Mouse (Mus musculus): Measurements from ENCODE around the gene Vmn1r230. TPM values are rescaled to one million over a fixed set of nuclear protein-coding genes. Genes with fewer than 3 reads are reported as not detected.

Vmn1r230 gene
- total RNA-seq (2021) = not detected
- long read RNA-seq, experiment 1 = 0 reads
- long read RNA-seq, experiment 2 = 0 reads

DNA sequence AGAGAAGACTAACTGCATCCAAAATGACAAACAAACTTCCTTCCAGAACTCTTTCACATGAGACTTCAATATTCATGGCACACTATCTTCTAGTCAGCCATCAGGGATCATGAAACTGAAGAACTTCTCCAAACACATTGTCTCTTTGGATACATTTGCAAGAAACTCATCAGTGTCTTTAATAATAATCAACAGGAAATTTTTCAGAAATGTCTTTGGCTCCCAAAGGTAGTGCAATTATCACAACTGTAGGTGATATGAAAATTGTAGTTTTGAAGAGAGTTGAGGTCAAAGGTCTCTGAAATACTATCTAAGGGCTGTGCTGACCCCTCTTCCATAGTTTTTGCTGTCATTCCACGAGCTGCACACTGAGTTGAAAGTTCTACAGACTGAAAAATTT lies at the start of gene Vmn1r230:
Vmn1r230 (plus strand) TSS at position 301 of the 400 bp plus-strand sequence.
- no peak for DNase-seq (ENCODE audit: low spot score in 2 of 2)

DNA sequence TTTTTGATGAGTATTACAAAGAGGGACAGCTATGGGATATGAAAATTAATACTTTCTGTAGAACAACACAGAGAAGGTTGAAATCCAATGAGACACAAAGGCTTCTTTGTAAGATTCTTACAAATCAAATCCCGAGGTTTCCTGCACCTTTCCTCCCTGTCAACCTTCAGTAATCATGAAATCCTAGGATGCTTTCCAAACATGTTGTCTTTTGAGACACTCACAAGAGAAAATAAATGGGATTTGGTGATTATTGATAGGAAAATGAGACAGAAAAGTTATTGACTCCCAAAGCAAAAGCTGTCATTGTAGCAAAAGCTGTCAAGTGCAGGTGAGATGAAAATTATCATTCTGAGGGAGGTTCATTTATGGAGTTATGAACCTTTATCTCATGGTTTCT lies 29.0 kb upstream of the Vmn1r230 start, which contains the start of gene Vmn1r229:
Vmn1r229 (plus strand) TSS at position 301 of the 400 bp plus-strand sequence.
- DNase-seq (ENCODE audit: low spot score in 2 of 2) = no peak

Other genes starting within 250 kb of the Vmn1r230 start
- gene Vmn2r110, start 244.0 kb upstream of the Vmn1r230 start, total RNA-seq (2021) = not detected
- gene Fpr-rs3, start 215.6 kb upstream of the Vmn1r230 start, total RNA-seq (2021) = not detected
- not detected for gene Vmn1r226, start 157.6 kb upstream of the Vmn1r230 start, total RNA-seq (2021)
- gene Vmn1r227, start 110.6 kb upstream of the Vmn1r230 start, total RNA-seq (2021) = not detected
- gene Vmn1r228, start 54.3 kb upstream of the Vmn1r230 start, total RNA-seq (2021) = not detected
- under 1 TPM; 0.05 TPM for gene Vmn1r229, start 28.9 kb upstream of the Vmn1r230 start, total RNA-seq (2021)
- gene Vmn1r231, start 64.6 kb downstream of the Vmn1r230 start, total RNA-seq (2021) = not detected
- gene Vmn1r232, start 79.3 kb downstream of the Vmn1r230 start, total RNA-seq (2021) = not detected
- 100 to 1,000 TPM; 549 to 588 TPM for gene Ppp2r1a, start 104.9 kb downstream of the Vmn1r230 start, total RNA-seq (2021)
- not detected for gene Vmn1r233, start 156.0 kb downstream of the Vmn1r230 start, total RNA-seq (2021)
- gene Zfp160, start 168.5 kb downstream of the Vmn1r230 start, total RNA-seq (2021) = 10 to 100 TPM; 17.0 to 18.5 TPM